Mouse (Mus musculus) gastrocnemius, postnatal 10 days (tissue): ENCODE measurements at regions not wholly inside any gene's neighbourhood (a gene's known extent, or its start where the extent isn't known, plus 50 kb on each side); places are given as distances from the start of the nearest gene placed in this dataset.
"Not testable (repeated sequence)": the region's sequence is repeated elsewhere in the genome, so short reads cannot be mapped to it uniquely, and the experiment has no call there.

Source experiments
- DNase-seq: peaks from one replicate; pipeline ENCODE4 v3.0.0; 2021; ENCODE audit warnings: mixed read lengths

DNA sequence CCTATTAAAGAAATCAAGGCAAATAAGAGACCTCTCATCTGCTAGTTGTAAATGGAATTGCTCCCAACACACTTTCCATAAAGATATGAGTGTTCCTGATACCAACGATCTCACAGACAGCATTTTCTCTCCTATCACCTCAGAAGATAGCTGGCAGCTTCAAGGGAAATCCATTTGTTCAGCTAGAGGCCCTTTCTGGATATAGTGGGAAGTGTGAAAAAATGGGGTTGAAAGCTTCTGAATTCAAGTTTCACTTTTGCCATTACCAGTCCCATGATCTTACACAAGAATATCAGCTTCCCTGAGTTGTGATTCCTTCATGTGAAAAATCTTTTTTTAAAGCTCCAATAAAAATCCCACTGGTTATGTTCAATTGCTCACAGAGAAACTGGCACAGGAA lies 369.1 kb upstream of the Zfp703 start:
- DNase-seq: no peak

DNA sequence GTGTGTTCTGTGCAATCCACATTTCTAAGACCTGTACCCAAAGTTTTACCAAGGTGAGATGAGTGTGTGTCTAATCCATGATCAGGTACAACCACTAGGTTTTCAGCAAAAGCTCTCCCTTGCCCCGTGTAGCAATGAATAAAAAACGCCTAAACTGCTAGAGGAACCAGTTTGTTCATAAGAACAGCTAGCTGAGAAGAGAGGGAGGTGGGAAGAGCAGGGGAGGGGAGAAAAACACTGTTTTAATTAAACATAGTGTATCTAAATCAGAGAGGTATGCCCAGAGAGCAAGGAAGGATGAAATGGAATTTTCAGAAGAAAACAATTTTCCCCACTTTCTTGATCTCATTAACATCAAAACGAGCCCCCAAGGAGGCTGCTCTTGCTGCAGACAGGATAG lies 368.5 kb upstream of the Zfp703 start:
- no peak for DNase-seq

DNA sequence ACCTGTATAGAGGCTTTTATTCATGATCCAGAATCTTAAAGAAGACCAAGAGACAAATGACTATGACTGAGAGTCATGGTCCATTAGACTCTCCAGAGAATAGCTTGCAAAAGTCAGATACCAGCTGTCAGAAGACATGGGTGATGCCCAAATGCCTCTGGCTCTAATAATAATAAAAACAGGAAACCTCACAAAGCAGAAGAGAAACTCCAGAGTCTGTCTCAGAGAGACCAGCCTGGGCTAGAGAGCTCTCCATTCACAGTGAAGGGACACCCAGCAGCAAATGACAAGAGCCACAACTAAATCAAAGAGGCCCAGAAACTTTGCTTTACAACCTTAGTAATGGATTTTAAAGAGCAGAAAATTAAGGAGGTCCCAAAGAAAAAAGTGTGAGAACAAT lies 365.0 kb upstream of the Zfp703 start:
- DNase-seq: no peak

DNA sequence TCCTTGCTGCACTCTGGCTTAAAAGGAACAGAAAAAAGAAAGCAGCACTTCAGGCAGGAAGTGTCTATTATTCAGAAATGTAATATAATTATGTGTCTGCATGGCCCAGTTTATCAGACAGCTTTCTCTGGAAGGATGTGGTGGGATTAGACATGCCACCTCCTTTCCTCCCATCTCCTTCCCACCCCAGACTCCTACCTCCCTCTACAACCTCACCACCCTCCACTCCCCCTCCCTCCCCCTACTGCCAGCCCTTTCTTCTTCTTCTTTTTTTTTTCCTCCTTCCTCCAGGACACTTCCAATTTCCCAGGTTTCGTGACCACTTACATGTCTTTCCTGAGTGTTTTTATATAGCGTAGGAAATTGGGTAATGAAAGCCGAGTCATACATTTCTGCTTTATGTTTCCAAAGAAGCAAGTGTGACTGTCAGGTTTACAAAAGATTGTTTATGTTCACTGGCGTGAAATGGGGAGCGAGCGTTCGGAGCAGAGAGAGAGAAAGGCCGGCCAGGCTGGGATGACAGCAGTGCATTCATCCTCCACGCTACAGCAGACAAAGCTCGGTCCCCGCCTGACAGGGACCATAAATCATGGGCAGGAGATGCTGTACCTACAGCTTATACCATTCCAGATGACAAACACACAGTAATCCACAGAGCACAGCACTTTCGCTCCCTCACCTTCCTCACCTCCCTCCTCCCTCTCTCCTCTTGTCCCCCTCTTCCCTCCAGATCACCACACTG lies 354.6 kb upstream of the Zfp703 start:
- DNase-seq: no peak

DNA sequence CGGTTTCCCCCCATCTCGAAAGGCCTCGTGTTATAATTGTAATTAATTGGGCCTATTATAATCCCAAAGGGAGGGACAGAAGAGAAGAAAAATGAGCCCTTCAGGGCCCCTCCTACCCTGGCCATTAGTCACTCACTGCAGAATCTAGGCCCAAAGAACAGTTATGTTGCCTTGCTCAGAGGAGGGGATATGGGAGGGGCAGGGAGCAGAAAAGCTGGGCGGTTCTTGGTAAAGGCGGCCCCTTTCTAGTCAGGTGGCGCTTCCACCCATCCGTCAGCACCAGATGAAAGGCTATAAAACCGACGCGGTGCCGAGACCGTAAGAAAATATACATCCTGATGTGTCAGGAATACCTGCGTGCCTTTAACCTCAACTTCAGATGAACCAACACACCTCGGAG lies 350.9 kb upstream of the Zfp703 start:
- DNase-seq: no peak

DNA sequence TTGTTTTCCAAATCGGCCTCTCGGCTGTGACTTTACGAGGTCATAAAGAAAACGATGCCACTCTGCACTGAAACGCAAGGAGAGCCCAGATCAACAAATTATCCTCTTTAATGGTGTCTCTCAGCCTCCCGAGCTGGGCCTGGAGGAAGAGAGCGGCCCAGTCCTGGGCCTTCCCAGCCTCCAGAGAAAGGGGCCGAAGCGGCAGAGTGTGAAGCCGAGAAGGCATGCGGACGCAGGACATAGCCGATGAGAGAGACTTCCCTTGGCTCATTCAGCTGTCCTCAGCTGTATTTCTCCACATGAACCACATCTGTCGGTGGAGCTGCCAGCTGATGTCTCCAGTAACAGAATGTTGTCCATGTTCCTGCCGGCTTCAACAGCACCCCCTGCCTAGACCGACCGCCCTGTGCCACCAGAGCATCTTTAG lies 350.5 kb upstream of the Zfp703 start:
- DNase-seq: peak; percentile 31

DNA sequence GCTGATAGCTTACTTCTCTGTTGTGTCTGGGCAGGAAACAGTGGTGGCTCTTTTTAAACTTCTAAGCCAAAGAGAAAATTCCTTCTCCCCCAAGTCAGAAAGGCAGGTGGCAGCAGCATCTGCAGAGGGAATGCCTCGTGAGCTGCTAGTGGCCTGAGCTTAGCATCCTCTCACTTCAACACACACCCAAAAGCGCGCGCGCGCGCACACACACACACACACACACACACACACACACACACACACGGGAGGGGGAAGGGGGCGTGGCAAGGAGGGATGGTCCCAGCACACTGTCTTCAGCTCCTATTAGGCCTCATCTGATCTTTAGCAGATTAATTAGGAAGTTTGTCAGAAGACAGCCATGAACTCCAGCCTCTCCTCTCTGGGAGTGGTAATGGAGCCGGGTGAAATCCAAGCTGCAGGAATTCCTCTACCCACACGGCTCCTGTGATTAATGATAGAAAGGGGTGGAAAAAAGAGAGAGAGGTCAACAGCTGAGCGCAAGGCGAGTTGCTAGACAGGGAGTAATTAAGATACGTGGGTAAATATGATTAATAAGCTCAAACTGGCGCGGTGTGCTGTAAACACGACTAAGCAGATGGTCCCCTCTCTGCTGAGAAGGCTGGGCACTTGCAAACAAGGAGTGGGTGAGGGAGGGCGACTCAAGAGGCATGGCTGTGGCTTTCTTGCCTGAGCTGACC lies 349.8 kb upstream of the Zfp703 start:
- DNase-seq: peak; percentile 18

DNA sequence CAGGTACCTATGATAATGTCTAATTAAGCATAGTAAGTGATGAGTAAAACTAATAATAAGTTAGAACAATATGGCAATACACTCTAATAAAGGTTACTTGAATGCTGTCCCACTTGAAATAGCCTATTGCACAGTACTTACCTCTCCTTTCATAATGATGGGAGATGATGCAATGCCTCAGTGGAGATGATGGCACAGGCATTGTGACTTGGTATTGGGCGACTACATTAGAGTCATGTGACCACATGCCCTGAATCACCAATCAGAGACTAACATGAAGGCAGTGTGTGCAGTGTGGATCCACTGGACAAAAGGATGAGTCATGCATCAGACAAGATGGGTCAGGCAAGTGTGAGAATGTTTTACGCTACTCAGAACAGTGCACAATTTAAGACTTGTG lies 346.6 kb upstream of the Zfp703 start:
- no peak for DNase-seq

DNA sequence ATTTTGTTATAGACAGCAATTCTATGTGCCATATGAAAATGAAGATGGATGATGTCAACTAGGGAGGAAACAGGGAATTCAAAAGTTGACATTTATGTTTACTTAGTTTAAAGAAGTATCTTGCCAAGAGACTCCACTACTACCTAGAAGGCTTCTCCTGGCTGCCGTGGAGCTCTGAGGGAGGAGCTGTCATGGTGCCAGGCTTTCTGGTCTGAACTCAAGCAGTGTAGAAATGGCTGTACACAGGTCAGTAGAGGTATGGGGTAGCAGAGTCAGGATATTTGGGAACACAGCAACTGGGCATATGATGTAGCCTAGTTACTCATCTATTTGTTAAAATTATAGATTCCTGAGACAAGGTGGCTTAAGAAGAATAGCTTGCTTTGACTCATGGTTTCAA lies 341.4 kb upstream of the Zfp703 start:
- no peak for DNase-seq

DNA sequence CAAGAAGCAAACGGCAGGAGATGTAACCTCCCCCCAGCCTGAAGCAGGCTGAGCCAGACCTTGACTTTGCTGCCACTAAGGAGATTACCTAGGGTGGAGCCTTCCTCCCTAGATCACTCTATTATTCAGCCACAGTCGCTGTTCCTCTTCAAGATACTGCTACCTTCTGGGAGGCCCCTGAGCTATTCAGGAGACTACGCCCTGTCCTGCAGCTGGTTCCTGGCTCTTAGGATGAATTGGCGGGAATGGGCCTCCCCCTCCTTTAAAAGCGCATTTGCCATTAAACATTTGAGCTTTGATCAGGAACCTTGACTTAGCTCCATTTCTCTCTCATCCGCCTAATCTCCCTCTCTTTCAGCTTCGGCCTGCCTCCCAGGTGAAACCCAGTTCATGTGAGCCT lies 331.8 kb upstream of the Zfp703 start:
- DNase-seq: not testable (repeated sequence)

DNA sequence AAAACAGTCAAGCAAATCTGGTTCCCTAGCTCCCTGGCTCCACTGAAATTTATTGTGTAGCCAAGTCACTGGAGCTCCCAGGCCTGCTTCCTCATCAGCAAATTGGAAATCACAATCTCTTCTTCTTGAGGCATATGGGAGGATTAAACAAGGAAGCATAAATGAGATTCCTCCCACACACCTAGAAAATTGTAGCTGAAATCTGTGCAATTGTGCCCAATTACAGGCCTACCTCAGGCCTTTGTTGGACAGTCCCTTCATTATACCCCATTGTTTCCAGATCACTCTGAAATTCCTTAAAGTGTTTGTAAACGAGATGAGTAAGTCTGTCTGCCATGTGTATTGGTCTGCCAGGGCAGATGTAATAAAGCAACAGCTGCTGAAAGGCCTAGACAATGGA lies 326.8 kb upstream of the Zfp703 start:
- no peak for DNase-seq

DNA sequence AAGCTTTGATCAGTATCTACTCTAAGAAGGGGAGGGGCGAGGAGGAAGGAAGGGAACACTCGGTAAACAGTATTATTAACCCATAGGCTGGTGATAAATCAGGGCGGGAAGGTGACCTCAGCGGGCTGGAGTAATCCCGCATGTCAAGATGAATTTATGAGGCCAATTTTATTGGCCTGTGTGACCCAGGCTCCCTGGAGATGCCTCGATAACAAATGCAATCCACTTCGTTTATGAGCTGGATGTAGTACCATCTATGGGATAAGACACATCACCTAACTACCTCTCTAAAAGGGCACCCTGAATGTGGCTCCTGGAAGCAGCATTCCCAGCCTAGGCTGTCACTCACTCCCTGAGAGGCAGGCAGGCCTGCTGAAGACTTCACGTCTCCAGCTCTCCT lies 321.2 kb upstream of the Zfp703 start:
- DNase-seq: no peak

DNA sequence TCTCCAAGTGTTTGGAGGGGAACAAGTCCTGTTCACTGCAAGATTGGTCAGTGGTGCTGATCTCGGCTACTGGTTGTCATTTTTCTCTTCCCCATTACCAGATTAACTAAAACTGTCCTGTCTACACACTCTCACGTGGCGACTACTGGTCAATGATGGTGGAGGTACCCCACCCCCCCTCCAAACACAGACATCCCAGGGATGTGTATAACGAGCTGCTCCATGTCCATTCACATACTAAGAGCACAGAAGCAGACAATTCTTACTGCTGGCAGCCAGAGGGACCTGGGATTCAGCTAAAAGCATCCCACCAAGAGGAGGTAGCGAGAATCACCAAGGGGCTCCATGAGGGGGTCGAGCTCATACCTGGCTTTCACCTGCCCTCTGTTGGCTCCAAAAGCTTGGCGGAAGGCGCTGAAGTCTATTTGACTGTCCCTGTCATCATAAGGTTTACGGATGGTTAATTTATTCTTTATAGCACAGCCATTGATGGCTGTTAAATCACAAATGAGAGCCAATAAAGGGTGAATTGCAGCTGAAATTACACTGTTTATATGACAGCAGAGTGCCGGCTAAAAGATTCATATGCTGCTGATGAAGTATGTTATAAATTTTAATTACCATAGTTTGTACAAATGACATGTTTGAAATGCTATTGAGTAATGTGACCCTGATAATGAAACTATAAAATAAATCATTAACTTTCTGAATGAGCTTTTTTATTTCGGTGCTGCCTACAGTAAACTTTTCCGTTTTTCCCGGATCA lies 320.6 kb upstream of the Zfp703 start:
- no peak for DNase-seq

DNA sequence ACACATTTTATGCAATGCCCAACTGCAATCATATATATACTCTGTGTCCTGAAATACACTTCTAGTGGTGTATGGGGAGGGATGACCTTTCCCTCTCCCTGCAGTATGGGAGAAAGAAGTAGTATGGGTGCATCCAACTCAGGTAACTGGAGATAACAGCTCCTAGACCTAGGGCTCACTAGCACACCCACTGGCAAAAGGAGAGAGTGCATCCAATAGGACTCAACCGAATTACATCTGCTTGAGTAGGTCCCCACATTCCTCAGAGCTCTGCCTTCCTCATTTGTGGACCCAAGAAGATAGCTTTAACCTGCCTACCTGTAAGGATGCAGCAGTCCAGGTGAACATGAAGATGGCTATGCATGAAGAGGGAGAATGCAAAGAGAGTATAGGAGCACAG lies 317.7 kb upstream of the Zfp703 start:
- no peak for DNase-seq

DNA sequence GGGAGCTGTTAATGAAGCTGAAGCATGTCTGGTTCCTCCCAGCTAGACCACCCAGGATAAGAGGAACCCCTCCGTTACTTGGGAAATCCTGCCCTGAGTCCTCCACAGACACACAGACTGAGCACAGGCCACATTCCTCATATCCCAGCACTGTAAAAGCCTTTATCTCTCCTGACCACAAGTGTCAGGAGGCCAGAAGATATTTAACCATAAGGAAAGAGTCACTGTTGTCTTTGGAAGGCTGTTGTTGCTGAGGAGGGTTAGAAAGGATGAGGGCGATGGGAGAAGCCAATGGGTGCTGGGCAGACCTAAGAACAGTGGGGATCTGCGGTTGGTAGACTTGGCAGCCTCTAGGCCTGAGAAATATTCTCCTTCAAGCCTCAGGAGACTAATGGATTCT lies 307.6 kb upstream of the Zfp703 start:
- DNase-seq: no peak

DNA sequence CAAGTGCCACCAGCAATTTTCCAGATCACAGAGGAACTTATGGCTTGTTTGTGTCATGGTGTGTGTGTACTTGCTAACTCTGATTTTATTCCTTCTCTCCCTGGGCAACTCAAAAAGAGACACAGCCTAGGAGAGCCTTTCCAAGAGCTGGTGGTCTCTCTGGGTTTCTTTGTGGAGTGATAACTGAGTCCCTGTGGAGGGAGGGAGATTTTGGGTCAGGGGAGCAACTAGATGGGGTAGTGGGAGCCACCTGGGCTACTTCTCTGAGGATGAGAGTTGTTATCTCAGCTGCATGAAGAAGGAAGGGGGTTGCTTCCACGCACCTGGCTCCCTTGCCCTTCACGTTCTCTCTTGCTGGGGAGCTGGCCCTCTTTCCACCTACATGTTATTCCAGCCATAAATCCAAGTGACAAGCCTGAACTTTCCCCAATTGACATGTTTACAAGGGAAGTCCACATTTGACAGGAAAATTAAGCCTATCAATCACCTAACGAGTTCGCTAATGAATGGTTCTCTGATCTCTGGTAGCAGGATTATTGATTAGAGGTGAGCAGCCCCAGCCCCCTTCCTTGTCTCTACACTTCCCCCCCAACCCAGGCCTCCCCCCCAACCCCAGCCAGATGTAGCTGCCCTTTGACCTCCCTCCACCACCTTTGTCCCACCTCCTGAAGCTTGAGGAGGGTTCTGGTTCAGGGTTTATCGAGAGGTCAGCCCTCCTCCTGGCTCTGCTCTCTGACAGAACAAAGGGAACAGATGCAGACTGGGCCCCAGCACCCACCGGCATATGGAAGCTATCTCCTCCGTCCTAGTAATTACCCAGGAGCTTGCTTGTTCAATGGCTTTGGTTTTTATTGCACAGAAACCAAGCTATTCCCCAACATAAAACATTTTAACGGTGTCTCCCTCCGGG lies 304.4 kb upstream of the Zfp703 start:
- DNase-seq: no peak

DNA sequence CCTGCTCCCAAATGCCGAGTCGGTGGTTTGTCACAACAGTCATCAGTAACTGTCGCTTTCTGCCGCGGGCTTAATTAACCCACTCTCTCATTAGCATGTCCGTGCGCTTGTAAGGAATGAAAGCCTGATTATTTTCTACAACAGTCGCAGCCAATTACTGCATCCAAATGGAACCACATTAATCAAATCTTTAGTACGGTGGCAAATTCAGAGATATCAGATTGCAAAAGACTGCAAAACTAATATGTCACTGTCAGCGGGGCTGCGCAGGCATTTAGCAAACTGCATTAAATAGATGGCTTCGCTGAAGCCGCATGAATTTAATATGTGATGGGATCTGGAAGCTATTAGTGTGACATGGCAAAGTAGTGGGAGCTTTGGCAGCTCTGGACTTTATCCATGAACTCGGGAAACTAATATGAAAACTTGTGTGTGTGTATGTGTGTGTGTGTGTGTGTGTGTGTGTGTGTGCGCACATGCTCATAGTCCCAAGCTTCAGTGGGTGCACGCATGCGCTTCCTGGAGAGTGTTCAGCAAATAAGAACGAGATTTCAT lies 299.5 kb upstream of the Zfp703 start:
- DNase-seq: no peak

DNA sequence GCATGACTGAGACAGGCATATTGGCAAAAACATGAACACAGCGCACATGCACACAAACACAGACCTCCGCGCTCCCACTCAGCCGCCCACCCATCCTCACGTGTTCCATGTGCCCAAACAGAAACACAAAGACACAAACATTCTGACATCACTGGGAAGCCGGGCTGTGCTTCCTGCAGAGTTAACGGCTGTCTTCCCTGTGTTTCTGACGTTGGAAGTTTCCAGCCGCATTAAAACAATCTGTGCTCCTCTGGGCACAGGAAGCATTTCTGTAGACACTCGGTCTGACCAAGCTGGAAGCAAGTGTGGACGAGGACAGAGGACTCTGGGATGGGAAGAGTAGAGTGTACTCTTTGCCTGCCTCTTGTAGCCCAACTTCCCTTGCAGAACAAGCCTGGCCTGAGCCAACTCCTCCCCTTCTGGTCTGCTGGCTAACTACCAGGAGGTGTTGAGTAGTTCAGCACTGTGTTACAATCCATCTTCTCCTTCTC lies 296.2 kb upstream of the Zfp703 start:
- no peak for DNase-seq

DNA sequence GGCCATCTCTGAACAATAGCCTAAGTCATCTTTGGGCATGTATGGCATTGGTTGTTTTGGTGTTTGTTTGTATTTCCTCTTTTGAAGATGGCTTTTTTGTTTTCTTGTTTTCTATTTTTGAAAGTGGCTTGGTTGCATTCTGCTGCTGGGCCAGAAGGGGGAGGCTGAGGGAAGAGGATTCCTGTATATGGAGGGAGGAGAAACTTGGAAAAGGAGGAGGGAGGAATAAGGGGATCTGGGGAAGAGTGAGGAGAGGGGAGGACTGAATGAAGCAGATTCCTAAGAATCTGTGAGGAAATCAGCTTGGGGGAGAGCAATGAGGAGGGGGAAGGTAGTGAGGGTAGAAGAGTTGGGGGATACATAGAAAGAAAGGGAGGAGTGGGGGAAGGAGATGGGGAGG lies 290.0 kb upstream of the Zfp703 start:
- DNase-seq: peak; percentile 35

DNA sequence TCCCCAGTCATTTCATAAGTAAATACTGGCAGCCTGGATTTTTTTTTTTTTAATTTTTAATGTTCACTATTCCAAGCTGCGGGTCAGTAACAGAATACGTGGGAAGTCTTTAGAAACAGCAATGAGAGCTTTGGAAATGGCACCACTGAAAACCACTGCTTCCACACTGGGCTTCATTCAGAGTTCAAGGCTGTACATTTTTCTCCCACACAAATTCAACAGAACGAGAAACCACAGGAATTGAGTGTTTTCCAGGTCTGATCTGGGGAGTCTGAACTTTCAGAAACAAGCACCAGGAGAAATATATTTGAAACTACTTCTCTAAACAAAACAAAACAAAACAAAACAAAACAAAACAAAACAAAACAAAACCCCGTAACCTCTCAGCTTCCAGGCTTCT lies 289.1 kb upstream of the Zfp703 start:
- DNase-seq: no peak

DNA sequence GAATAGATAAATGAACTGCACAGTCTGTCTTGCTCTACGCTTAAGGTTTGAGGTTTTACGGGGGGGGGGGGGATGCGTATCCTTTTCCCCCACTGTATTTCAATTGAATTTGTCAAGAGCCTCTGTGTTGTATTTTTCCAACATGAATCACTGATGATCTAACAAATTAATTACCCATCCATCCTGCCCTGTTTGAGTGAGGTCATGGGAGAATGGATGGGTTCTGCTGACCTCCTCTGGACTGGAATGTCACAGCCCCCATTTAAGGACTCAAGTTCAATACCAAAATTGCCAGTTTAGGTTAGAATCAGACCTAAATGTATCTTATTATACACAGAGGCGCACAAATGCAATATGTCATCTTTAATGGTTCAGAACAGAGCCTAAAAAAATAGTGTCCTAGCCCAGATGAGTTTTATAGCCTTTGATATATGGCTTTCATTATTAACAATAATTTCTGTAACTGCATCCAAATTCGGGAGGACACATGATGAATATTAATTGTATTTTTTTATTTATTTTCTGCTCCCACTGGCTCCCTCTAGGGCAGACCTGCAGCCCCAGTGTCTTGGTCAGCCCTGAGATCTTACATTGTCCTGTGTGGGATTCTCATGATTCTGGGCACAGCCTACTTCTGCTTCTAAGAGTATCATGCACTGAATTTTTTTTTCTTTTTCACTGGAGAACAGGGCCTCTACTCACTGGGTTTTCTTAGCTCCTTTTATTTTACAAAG lies 288.2 kb upstream of the Zfp703 start:
- no peak for DNase-seq
